Mouse (Mus musculus) embryonic facial prominence, embryonic 11.5 days (tissue): ENCODE data around the gene Letmd1. TPM values are rescaled to one million over a fixed set of nuclear protein-coding genes. Genes with fewer than 3 reads are reported as not detected.
"Not testable (repeated sequence)": the region's sequence is repeated elsewhere in the genome, so short reads cannot be mapped to it uniquely, and the experiment has no call there.

Experiments
- ATAC-seq: fragments of 200-750 bp; cut with Nextera tagmentation; replicated peaks from 2 replicates; pipeline ENCODE4 v1.8.0; 2017; ENCODE audit warnings: low read depth; ENCODE audit not compliant: insufficient number of reproducible peaks, low FRiP score, low TSS enrichment
- DNase-seq: peaks from one replicate; pipeline ENCODE4 v3.0.0-alpha.2; 2015; ENCODE audit warnings: low spot score
- H3K27ac ChIP-seq: fragments of 300-500 bp; sonication (generic); replicated peaks from 2 replicates; pipeline ENCODE4 v1.5.1; 2014; ENCODE audit warnings: mild to moderate bottlenecking, low read depth, low read length, control low read depth
- H3K27me3 ChIP-seq: fragments of 300-500 bp; sonication (generic); 2 replicates; pipeline ENCODE4 v1.6.1; 2014; ENCODE audit warnings: mild to moderate bottlenecking, low read length, moderate library complexity, mixed read lengths; ENCODE audit not compliant: control insufficient read depth, insufficient read depth
- H3K36me3 ChIP-seq: fragments of 300-500 bp; sonication (generic); replicated peaks from 2 replicates; pipeline ENCODE4 v1.6.1; 2014; ENCODE audit warnings: low read depth, mild to moderate bottlenecking, low read length, moderate library complexity, mixed read lengths; ENCODE audit not compliant: control insufficient read depth, insufficient read depth
- H3K4me1 ChIP-seq: fragments of 300-500 bp; sonication (generic); 2 replicates; pipeline ENCODE4 v1.6.1; 2014; ENCODE audit warnings: low read length, mixed read lengths; ENCODE audit not compliant: control insufficient read depth, insufficient read depth
- H3K4me2 ChIP-seq: fragments of 300-500 bp; sonication (generic); 2 replicates; pipeline ENCODE4 v1.6.1; 2014; ENCODE audit warnings: low read depth, mild to moderate bottlenecking, control low read depth, low read length, moderate library complexity
- H3K4me3 ChIP-seq: fragments of 300-500 bp; sonication (generic); 2 replicates; pipeline ENCODE4 v1.5.1; 2014; ENCODE audit warnings: low read depth, low read length, control low read depth
- H3K9ac ChIP-seq: fragments of 300-500 bp; sonication (generic); replicated peaks from 2 replicates; pipeline ENCODE4 v1.6.1; 2014; ENCODE audit warnings: mild to moderate bottlenecking, control low read depth, low read length
- H3K9me3 ChIP-seq: fragments of 300-500 bp; sonication (generic); replicated peaks from 2 replicates; pipeline ENCODE4 v1.6.1; 2016; ENCODE audit warnings: mild to moderate bottlenecking, low read length, inconsistent platforms, mixed read lengths; ENCODE audit not compliant: control insufficient read depth
- WGBS: fragments of 180-500 bp; shearing (Covaris S2); extraction: QIAGEN DNeasy Blood & Tissue Kit; methylation state at CpG from one replicate; pipeline ENCODE4 v1.1.7; 2014; 5-methylcytosine and 5-hydroxymethylcytosine counted together
- polyA plus RNA-seq: library from polyadenylated mRNA; unstranded; fragments of >200 nt; fragmentation: Nextera tagmentation; extraction: Ambion mirVana; gene quantifications from 2 replicates; pipeline ENCODE4 v1.2.1, GENCODE M21; 2014

The Letmd1 gene
- polyA plus RNA-seq, 1 experiment from 2014 or later: 40.1 TPM

GRCm38 (mm10) chr15:100488297-100488696 lies 19.5 kb downstream of the Letmd1 start:
- DNase-seq, H3K9ac ChIP-seq, H3K4me3 ChIP-seq, H3K27me3 ChIP-seq, H3K4me2 ChIP-seq, H3K4me1 ChIP-seq, H3K36me3 ChIP-seq, ATAC-seq, H3K9me3 ChIP-seq, H3K27ac ChIP-seq: not testable (repeated sequence)
- WGBS: 92% methylated on average over 1 of the region's 1 CpGs

- Histone ChIP-seq H3K4me1 (peaks cover 11% of the 10 kb centered on the region; the same call in 1 of the 2 replicates), H3K27me3 (no peaks in the 10 kb centered on the region), H3K4me3 (no peak overlapping the region), H3K9ac (no peak overlapping the region), H3K36me3 (peaks cover 3% of the 10 kb centered on the region), H3K4me2 (no peak overlapping the region), H3K27ac (no peak overlapping the region), H3K9me3 (no peaks in the 10 kb centered on the region)
- 88% methylated on average over 15 of the region's 15 CpGs for WGBS
- ATAC-seq: no peak
- no peak for DNase-seq
These were observed 20.4 kb downstream of the Letmd1 start for GRCm38 (mm10) chr15:100489263-100489662.

DNA sequence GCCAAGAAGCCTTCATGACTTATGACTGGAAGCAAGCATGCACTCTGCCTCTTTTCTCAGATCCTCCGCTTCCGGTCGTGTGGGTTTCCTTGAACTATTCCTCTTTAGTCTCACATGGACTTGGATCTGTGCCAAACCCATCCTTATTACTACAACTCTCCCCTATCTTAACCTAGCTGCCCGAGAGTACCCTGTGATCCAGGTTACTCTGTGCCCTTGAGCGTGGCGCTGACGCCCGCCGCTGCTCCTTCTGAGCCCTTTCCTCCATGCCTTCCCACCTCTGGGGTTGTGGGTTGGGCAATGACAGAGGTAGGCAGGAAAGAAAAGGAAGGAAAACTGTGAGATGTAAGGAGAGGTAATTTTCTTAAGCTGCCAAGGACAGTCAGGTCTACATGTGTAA lies 23.1 kb downstream of the Letmd1 start:
- no peak overlapping the region for H3K4me2 ChIP-seq
- H3K27me3 ChIP-seq: no peaks in the 10 kb centered on the region
- no peak overlapping the region for H3K4me3 ChIP-seq
- no peak for ATAC-seq
- no peak for DNase-seq
- no peak overlapping the region for H3K27ac ChIP-seq
- H3K9ac ChIP-seq: no peak overlapping the region
- WGBS: 82% methylated on average over 9 of the region's 9 CpGs
- no peaks in the 10 kb centered on the region; the same call in none of the 2 replicates for H3K36me3 ChIP-seq
- H3K4me1 ChIP-seq: peaks cover 11% of the 10 kb centered on the region; the same call in 1 of the 2 replicates
- no peaks in the 10 kb centered on the region for H3K9me3 ChIP-seq

- DNase-seq: peak; percentile 72
- Histone ChIP-seq H3K27ac (peak overlapping the region; percentile 85), H3K27me3 (no peaks in the 10 kb centered on the region), H3K4me1 (peaks cover 11% of the 10 kb centered on the region; the same call in 1 of the 2 replicates), H3K4me3 (peak overlapping the region; percentile 81), H3K9me3 (no peaks in the 10 kb centered on the region), H3K36me3 (no peaks in the 10 kb centered on the region; the same call in 1 of the 2 replicates), H3K9ac (peak overlapping the region; percentile 94), H3K4me2 (peak overlapping the region; percentile 57)
- peak; percentile 86 for ATAC-seq
- WGBS: under 1% methylated on average over 29 of the region's 29 CpGs
These were observed 25.8 kb downstream of the Letmd1 start for GRCm38 (mm10) chr15:100494647-100495046.

GRCm38 (mm10) chr15:100495102-100495501 lies 26.3 kb downstream of the Letmd1 start, which contains the start of gene Csrnp2:
Gene Csrnp2 (minus strand): TSS chr15:100495488.
- Histone ChIP-seq H3K4me2 (peak within 1 kb of the TSS; percentile 57), H3K9me3 (no peaks in the 10 kb centered on the region), H3K4me1 (peaks cover 11% of the 10 kb centered on the region; the same call in 1 of the 2 replicates), H3K27ac (peak within 1 kb of the TSS; percentile 85), H3K4me3 (peak within 1 kb of the TSS; percentile 81), H3K27me3 (no peaks in the 10 kb centered on the region), H3K9ac (peak within 1 kb of the TSS; percentile 94), H3K36me3 (no peaks in the 10 kb centered on the region; the same call in 1 of the 2 replicates)
- ATAC-seq (peak; percentile 99), DNase-seq (peak; percentile 96)
- WGBS: under 1% methylated on average over 38 of the region's 40 CpGs

DNA sequence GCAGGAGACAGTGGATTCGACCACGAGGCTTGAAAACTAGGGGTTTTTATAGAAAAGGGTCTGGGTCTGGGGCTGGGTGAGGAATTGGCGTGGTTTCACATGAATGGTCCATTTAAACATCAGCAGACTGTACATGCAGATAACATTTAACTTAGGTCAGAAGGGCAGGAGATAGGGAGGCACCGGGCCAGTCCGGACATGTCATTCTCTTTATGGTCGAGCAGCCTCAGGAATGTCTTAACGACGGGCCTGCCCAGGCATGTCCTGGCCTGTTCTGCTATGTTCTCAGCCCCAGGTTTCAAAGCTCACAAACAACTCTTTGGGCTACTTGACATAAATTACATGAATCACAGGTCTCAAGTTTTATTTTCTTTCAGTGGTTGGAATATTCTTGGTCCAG lies 30.7 kb downstream of the Letmd1 start:
- WGBS: 86% methylated on average over 8 of the region's 8 CpGs

DNA sequence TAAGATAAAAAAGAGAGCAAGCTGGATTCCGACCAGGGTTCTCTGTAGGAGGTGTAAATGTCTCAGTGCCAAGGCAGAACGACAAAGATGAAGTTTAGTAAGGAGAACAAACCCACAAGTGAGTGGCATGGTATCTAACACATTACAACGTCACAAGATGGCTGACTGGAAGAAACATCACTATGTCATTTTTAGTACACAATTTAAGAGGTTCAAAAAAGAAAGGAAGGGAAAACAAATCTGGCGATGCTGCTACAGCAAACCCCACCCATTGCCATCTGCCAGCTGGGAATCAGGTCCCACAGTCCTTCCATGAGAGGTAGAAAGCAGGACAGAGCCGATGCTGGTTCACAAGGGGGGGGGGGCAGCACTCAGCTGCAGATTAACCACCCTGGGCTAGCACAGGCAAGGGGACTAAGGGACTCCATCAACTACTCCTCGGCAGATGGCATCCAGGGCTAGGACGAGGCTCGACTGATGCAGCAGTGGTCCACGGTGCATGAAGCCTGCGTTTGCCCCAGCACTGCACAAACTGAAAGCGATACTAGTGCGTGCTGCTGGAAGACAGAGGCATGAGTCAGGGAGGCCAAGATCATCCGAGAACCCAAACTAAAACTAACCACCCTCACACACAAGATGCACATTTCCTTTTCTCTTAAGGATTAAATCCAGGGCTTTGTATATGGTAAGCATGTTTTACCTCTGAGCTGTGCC lies 39.8 kb downstream of the Letmd1 start:
- 0 out of 2 replicates have a peak overlapping the region, but pooled peaks have one; percentile 13 for H3K9ac ChIP-seq
- peaks cover 14% of the 10 kb centered on the region for H3K36me3 ChIP-seq
- H3K4me3 ChIP-seq: no peak overlapping the region
- no peak overlapping the region for H3K4me2 ChIP-seq
- WGBS: 92% methylated on average over 13 of the region's 13 CpGs
- H3K4me1 ChIP-seq: no peaks in the 10 kb centered on the region
- no peaks in the 10 kb centered on the region for H3K9me3 ChIP-seq
- ATAC-seq (no peak), DNase-seq (no peak)
- H3K27ac ChIP-seq: no peak overlapping the region
- H3K27me3 ChIP-seq: no peaks in the 10 kb centered on the region

More for the DNA sequence above, 30.7 kb downstream of the Letmd1 start:
- not testable (repeated sequence) for H3K27ac ChIP-seq, H3K9ac ChIP-seq, ATAC-seq, DNase-seq, H3K36me3 ChIP-seq, H3K4me2 ChIP-seq, H3K4me1 ChIP-seq, H3K27me3 ChIP-seq, H3K9me3 ChIP-seq, H3K4me3 ChIP-seq

GRCm38 (mm10) chr15:100510072-100510471 lies 41.2 kb downstream of the Letmd1 start:
- no peak for ATAC-seq

More at GRCm38 (mm10) chr15:100510072-100510471, 41.2 kb downstream of the Letmd1 start:
- Histone ChIP-seq H3K4me2 (no peak overlapping the region), H3K27ac (no peak overlapping the region), H3K27me3 (no peaks in the 10 kb centered on the region), H3K36me3 (peaks cover 11% of the 10 kb centered on the region), H3K4me1 (no peaks in the 10 kb centered on the region), H3K9ac (no peak overlapping the region), H3K9me3 (no peaks in the 10 kb centered on the region), H3K4me3 (no peak overlapping the region)
- WGBS: 92% methylated on average over 11 of the region's 11 CpGs
- no peak for DNase-seq
